Mouse (Mus musculus): ENCODE measurements at regions not wholly inside any gene's neighbourhood (a gene's known extent, or its start where the extent isn't known, plus 50 kb on each side); places are given as distances from the start of the nearest gene placed in this dataset.

DNA sequence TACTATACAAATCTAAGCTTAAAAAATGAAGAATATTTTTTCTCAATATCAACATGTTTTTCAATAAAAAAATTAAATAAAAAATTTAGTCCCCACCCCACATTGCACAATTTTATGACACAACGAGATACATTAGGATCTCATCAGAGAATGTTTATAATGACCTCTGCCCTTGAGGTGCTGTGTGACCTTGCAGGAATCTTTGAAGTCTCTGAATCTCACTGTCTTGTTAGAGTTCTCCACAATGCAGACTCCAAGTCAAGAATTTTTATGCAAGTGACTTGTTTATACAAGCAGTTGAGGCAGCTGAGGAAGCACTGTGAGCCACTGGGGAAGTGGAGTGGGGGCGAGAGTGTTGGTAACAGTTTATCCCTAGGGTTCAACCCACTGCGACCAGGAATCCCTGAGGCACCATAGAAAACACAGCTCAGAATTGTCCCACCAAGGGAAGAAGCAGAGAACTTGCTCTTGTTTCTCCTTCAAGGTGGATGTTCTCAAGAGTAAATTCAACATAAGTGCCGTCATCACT is 228.5 kb downstream of the Hlx start:
- Histone ChIP-seq H3K27me3 (ENCODE audit: control insufficient read depth, insufficient read depth, low read length) (no peaks in the 10 kb centered on the region), H3K9me3 (ENCODE audit: control insufficient read depth, low read length) (no peaks in the 10 kb centered on the region), H3K36me3 (ENCODE audit: control insufficient read depth, insufficient read depth, low read length) (no peaks in the 10 kb centered on the region), H3K4me3 (ENCODE audit: low read length) (no peak overlapping the region), H3K4me2 (replicated peaks; ENCODE audit: low read depth, low read length) (no peak overlapping the region), H3K4me1 (ENCODE audit: control insufficient read depth, insufficient read depth, low read length) (no peaks in the 10 kb centered on the region), H3K27ac (ENCODE audit: low read depth, low read length) (no peak overlapping the region), H3K9ac (ENCODE audit: low read depth, low read length) (no peak overlapping the region)
- 90% methylated on average over 4 of the region's 4 CpGs for WGBS
- ATAC-seq (ENCODE audit: low FRiP score, low TSS enrichment), result no peak

DNA sequence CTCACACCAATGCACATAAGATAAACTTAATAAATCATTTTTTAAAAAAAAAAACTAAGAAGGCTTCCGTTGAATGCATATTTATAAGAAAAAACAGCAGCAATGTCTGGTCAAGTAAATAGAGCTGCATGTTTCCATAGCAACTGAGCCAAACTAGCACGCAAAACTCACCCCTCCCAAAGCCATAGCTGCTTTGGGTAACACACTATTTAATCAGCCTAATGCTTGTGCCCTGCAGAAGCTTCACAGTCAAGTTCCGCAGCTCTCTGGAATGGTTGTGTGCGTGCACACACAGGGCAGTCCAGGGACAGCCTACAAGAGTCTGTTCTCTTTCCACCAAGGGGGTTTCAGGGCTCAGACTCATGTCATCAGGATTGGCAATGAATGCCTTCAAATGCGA is 231.7 kb downstream of the Hlx start:
- no peak overlapping the region for H3K9ac ChIP-seq (ENCODE audit: low read depth, low read length)
- no peak overlapping the region for H3K27ac ChIP-seq (ENCODE audit: low read depth, low read length)
- H3K4me3 ChIP-seq (ENCODE audit: low read length), result no peak overlapping the region
- peaks cover 3% of the 10 kb centered on the region; the same call in 1 of the 2 replicates for H3K9me3 ChIP-seq (ENCODE audit: control insufficient read depth, low read length)
- H3K4me1 ChIP-seq (ENCODE audit: control insufficient read depth, insufficient read depth, low read length), result no peaks in the 10 kb centered on the region
- ATAC-seq (ENCODE audit: low FRiP score, low TSS enrichment), result no peak
- no peaks in the 10 kb centered on the region for H3K36me3 ChIP-seq (ENCODE audit: control insufficient read depth, insufficient read depth, low read length)
- H3K4me2 ChIP-seq (replicated peaks; ENCODE audit: low read depth, low read length), result no peak overlapping the region
- no peaks in the 10 kb centered on the region for H3K27me3 ChIP-seq (ENCODE audit: control insufficient read depth, insufficient read depth, low read length)
- WGBS, result 78% methylated on average over 5 of the region's 5 CpGs

DNA sequence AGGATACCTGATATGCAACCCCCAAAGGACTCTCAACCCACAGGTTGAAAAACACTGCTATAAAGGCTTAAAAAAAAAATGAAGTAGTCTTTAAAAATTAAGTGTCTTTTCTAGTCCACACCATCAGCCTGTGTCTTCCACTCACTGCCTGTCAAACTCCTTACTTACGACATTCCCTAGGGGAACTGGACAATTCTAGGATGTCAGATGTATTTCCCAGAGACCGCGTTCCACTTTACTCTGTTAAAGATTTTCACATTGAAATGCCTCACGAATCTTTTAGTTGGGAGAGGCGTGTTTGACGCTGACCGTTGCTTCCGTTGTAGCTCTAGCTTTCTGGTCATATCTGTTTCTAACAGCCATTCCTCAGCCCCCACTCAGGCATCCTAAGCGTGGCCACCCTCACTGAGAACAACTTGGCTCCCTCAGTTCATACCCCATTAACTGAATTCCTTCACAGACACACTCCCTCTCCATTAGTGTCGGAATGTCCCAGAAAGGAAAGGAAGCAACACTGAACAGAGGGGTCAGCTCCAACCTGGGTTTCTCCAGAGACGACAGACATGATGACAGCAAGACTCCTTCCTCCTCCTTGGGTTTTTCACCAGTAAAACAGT is 233.4 kb downstream of the Hlx start:
- H3K9ac ChIP-seq (ENCODE audit: low read depth, low read length), result no peak overlapping the region
- H3K36me3 ChIP-seq (ENCODE audit: control insufficient read depth, insufficient read depth, low read length), result no peaks in the 10 kb centered on the region
- H3K4me3 ChIP-seq (ENCODE audit: low read length), result no peak overlapping the region
- H3K4me2 ChIP-seq (replicated peaks; ENCODE audit: low read depth, low read length), result no peak overlapping the region
- H3K4me1 ChIP-seq (ENCODE audit: control insufficient read depth, insufficient read depth, low read length), result no peaks in the 10 kb centered on the region
- H3K27me3 ChIP-seq (ENCODE audit: control insufficient read depth, insufficient read depth, low read length), result no peaks in the 10 kb centered on the region
- H3K27ac ChIP-seq (ENCODE audit: low read depth, low read length), result no peak overlapping the region
- WGBS, result 56% methylated on average over 11 of the region's 11 CpGs
- ATAC-seq (ENCODE audit: low FRiP score, low TSS enrichment), result no peak
- H3K9me3 ChIP-seq (ENCODE audit: control insufficient read depth, low read length), result peaks cover 3% of the 10 kb centered on the region; the same call in 1 of the 2 replicates

DNA sequence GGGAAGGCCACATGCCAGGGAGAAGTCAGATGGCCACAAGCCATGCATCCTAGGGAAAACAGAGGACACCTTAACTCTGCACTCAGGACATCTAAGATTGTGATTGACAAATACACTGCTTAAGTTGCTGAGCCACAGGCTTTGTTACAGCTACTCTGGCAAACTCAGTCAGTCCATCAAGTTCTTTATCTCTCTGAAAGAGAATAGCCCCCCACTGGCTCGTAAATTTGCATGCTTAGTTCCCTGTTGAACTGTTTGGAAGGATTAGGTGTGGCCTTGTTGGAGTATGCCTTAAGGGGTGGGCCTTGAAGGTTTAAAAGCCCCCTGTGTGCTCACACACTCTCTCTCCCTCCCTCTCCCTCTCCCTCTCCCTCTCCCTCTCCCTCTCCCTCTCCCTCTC is 235.4 kb downstream of the Hlx start:
- H3K27me3 ChIP-seq (ENCODE audit: control insufficient read depth, insufficient read depth, low read length), result no peaks in the 10 kb centered on the region
- 50% methylated on average over 1 of the region's 1 CpGs for WGBS
- no peak overlapping the region for H3K4me3 ChIP-seq (ENCODE audit: low read length)
- H3K4me2 ChIP-seq (replicated peaks; ENCODE audit: low read depth, low read length), result no peak overlapping the region
- no peaks in the 10 kb centered on the region for H3K4me1 ChIP-seq (ENCODE audit: control insufficient read depth, insufficient read depth, low read length)
- no peaks in the 10 kb centered on the region for H3K36me3 ChIP-seq (ENCODE audit: control insufficient read depth, insufficient read depth, low read length)
- no peak for ATAC-seq (ENCODE audit: low FRiP score, low TSS enrichment)
- peaks cover 3% of the 10 kb centered on the region; the same call in 1 of the 2 replicates for H3K9me3 ChIP-seq (ENCODE audit: control insufficient read depth, low read length)
- no peak overlapping the region for H3K9ac ChIP-seq (ENCODE audit: low read depth, low read length)
- H3K27ac ChIP-seq (ENCODE audit: low read depth, low read length), result no peak overlapping the region

DNA sequence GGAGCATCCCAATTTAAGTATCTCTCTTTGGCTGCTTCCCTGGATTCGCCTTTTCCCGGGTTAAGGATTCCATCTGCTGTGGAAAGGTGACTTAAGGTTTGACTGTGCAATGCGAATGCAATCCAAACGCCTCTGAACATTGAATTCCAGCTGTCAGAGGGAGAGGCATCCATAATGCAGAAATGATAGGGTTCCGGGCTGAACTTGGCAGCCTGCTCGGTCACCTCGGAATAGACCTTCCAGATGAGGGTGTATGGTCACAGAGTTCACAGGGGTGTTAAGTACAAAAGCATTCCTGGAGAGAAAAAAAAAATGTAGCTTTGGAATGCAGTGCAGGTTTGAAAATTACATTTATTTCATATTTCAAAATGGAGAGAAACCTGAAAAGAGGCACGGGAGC is 238.6 kb downstream of the Hlx start:
- Histone ChIP-seq H3K4me3 (ENCODE audit: low read length) (no peak overlapping the region), H3K4me1 (ENCODE audit: control insufficient read depth, insufficient read depth, low read length) (no peaks in the 10 kb centered on the region; the same call in 1 of the 2 replicates), H3K4me2 (replicated peaks; ENCODE audit: low read depth, low read length) (no peak overlapping the region), H3K27ac (ENCODE audit: low read depth, low read length) (no peak overlapping the region), H3K9me3 (ENCODE audit: control insufficient read depth, low read length) (peaks cover 3% of the 10 kb centered on the region; the same call in 1 of the 2 replicates), H3K36me3 (ENCODE audit: control insufficient read depth, insufficient read depth, low read length) (no peaks in the 10 kb centered on the region), H3K9ac (ENCODE audit: low read depth, low read length) (no peak overlapping the region), H3K27me3 (ENCODE audit: control insufficient read depth, insufficient read depth, low read length) (no peaks in the 10 kb centered on the region)
- 77% methylated on average over 8 of the region's 8 CpGs for WGBS
- ATAC-seq (ENCODE audit: low FRiP score, low TSS enrichment), result no peak

DNA sequence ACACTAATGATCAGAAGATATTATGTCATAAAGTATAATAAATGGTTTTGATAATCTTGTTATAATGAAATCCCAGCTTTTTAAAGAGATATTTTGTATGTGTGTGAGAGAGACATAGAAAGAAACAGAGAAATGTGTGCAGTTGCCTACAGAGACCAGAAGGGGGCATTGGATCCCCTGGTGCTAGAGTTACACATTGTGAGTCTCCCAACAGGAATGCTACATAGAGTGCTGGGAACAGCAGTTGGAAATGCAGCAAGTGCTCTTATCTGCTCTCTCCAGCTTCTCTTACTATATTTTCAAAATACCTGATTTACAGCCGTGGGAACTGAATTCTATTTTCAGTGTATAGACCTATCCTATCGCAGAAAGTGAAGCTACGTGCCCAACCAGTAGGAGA is 240.3 kb downstream of the Hlx start:
- Histone ChIP-seq H3K4me1 (ENCODE audit: control insufficient read depth, insufficient read depth, low read length) (no peaks in the 10 kb centered on the region; the same call in 1 of the 2 replicates), H3K4me3 (ENCODE audit: low read length) (no peak overlapping the region), H3K4me2 (replicated peaks; ENCODE audit: low read depth, low read length) (no peak overlapping the region), H3K27ac (ENCODE audit: low read depth, low read length) (no peak overlapping the region), H3K9me3 (ENCODE audit: control insufficient read depth, low read length) (no peaks in the 10 kb centered on the region), H3K36me3 (ENCODE audit: control insufficient read depth, insufficient read depth, low read length) (no peaks in the 10 kb centered on the region), H3K27me3 (ENCODE audit: control insufficient read depth, insufficient read depth, low read length) (no peaks in the 10 kb centered on the region), H3K9ac (ENCODE audit: low read depth, low read length) (no peak overlapping the region)
- no peak for ATAC-seq (ENCODE audit: low FRiP score, low TSS enrichment)
- 92% methylated on average over 3 of the region's 3 CpGs for WGBS

DNA sequence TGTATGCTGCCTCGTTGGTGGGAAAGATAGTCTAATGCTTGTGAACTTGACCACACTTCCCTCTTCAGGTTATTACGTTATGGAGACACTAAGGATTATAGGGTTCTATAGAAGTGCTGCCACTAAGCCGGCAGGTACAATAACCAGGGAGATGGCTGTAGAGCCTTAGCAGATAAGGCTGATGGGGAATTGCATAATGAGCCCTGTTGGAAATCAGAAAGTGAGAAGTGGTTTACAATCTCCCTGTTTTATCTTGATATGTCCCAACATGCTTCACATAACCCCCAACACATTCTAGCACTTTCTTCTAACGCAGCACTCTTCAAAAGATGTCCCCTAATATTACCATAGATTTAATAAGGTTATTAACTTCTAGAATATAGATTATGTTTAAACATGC is 241.2 kb downstream of the Hlx start:
- 81% methylated on average over 4 of the region's 4 CpGs for WGBS
- H3K27me3 ChIP-seq (ENCODE audit: control insufficient read depth, insufficient read depth, low read length), result no peaks in the 10 kb centered on the region
- no peak overlapping the region for H3K9ac ChIP-seq (ENCODE audit: low read depth, low read length)
- H3K9me3 ChIP-seq (ENCODE audit: control insufficient read depth, low read length), result no peaks in the 10 kb centered on the region
- H3K27ac ChIP-seq (ENCODE audit: low read depth, low read length), result no peak overlapping the region
- no peak overlapping the region for H3K4me3 ChIP-seq (ENCODE audit: low read length)
- no peaks in the 10 kb centered on the region; the same call in 1 of the 2 replicates for H3K4me1 ChIP-seq (ENCODE audit: control insufficient read depth, insufficient read depth, low read length)
- no peaks in the 10 kb centered on the region for H3K36me3 ChIP-seq (ENCODE audit: control insufficient read depth, insufficient read depth, low read length)
- no peak for ATAC-seq (ENCODE audit: low FRiP score, low TSS enrichment)
- H3K4me2 ChIP-seq (replicated peaks; ENCODE audit: low read depth, low read length), result no peak overlapping the region

DNA sequence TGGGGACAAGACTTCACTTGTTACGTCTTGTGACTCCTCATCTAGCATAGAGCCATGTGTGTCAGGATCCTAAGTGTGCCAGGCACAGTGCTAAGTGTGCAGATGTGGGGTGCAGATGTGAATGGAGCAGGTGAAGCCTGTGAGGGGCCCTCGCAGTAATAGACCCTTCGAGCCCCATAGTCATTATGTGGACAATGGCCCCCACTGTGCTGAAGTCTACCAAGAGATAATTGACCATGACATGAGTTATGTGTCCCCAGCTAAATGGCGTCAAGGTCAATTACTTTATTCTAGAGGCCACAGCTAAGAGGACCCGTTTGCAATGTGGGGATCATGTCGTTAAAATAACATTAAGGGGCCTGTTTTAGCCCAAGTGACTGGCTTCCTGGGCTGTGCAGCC is 245.0 kb downstream of the Hlx start:
- Histone ChIP-seq H3K9ac (ENCODE audit: low read depth, low read length) (no peak overlapping the region), H3K9me3 (ENCODE audit: control insufficient read depth, low read length) (no peaks in the 10 kb centered on the region), H3K27ac (ENCODE audit: low read depth, low read length) (no peak overlapping the region), H3K4me2 (replicated peaks; ENCODE audit: low read depth, low read length) (no peak overlapping the region), H3K27me3 (ENCODE audit: control insufficient read depth, insufficient read depth, low read length) (no peaks in the 10 kb centered on the region), H3K4me3 (ENCODE audit: low read length) (no peak overlapping the region), H3K36me3 (ENCODE audit: control insufficient read depth, insufficient read depth, low read length) (no peaks in the 10 kb centered on the region), H3K4me1 (ENCODE audit: control insufficient read depth, insufficient read depth, low read length) (no peaks in the 10 kb centered on the region; the same call in 1 of the 2 replicates)
- WGBS, result 19% methylated on average over 6 of the region's 6 CpGs
- ATAC-seq (ENCODE audit: low FRiP score, low TSS enrichment), result peak; percentile 68; the same call in 1 of the 2 replicates

DNA sequence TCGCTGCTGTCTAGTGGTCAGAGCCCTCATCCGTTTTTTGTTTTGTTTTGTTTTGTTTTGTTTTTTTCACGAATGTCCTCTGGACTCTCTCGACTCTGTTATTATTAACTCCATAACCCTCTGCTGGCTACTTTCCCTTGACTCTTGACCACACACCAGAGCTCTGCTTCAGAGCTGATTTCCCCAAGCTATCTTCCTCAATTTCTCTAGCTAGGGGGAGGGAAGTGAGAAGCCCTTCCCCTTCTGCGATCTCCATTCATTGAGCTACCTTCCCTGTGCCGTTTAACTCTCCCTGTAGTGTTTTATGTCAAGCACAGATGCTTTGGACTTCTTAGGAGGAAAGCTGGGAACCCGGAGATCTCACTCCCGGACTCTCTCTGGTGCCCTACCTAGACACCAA is 247.6 kb downstream of the Hlx start:
- Histone ChIP-seq H3K4me1 (ENCODE audit: control insufficient read depth, insufficient read depth, low read length) (no peaks in the 10 kb centered on the region; the same call in 1 of the 2 replicates), H3K27ac (ENCODE audit: low read depth, low read length) (no peak overlapping the region), H3K27me3 (ENCODE audit: control insufficient read depth, insufficient read depth, low read length) (no peaks in the 10 kb centered on the region), H3K4me3 (ENCODE audit: low read length) (no peak overlapping the region), H3K9me3 (ENCODE audit: control insufficient read depth, low read length) (no peaks in the 10 kb centered on the region), H3K9ac (ENCODE audit: low read depth, low read length) (no peak overlapping the region), H3K36me3 (ENCODE audit: control insufficient read depth, insufficient read depth, low read length) (no peaks in the 10 kb centered on the region), H3K4me2 (replicated peaks; ENCODE audit: low read depth, low read length) (no peak overlapping the region)
- 79% methylated on average over 8 of the region's 8 CpGs for WGBS
- no peak for ATAC-seq (ENCODE audit: low FRiP score, low TSS enrichment)

All from kidney, embryonic 14.5 days (tissue).